Mouse (Mus musculus): ENCODE data around the gene B3gnt5. TPM values are rescaled to one million over a fixed set of nuclear protein-coding genes. Genes with fewer than 3 reads are reported as not detected.
"Not testable (repeated sequence)": the region's sequence is repeated elsewhere in the genome, so short reads cannot be mapped to it uniquely, and the experiment has no call there.

The B3gnt5 gene
- polyA plus RNA-seq (2015; fragmentation: Nextera tagmentation; extraction: Ambion mirVana), result 48.6 and 52.0 TPM in 2 replicates

DNA sequence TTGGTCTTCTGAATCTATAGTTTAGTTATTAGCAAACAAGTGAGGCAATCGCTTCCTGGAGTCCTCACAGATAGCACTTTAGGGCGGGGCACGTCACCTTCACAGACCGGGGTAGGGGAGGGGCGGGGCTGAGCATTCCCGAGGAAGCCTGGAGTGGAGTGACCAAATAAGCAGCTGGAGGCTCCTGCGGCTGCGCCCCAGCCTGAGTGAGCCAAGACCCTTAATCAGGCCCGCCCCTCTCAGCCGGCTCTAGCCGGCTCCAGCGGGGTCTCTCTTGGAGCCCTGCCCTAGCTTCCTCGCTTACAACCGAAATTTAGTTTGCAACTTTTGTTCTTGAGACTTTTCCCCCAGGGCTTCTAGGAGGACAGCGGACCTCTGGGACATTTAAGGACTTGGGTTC lies at the start of gene B3gnt5:
B3gnt5 (plus strand) TSS at position 135 of the 400 bp plus-strand sequence.
- H3K9ac ChIP-seq, result peak within 1 kb of the TSS; percentile 93
- peak within 1 kb of the TSS; percentile 79 for H3K4me3 ChIP-seq
- H3K4me1 ChIP-seq (replicated peaks), result peaks cover 12% of the 10 kb centered on the region
- H3K36me3 ChIP-seq, result peaks cover 7% of the 10 kb centered on the region
- no peaks in the 10 kb centered on the region for H3K9me3 ChIP-seq
- no peaks in the 10 kb centered on the region for H3K27me3 ChIP-seq
- peak within 1 kb of the TSS; percentile 93 for H3K27ac ChIP-seq
- WGBS, result under 1% methylated on average over 15 of the region's 15 CpGs
- ATAC-seq (ENCODE audit: low FRiP score), result peak; percentile 89
- H3K4me2 ChIP-seq, result peak within 1 kb of the TSS; percentile 75

DNA sequence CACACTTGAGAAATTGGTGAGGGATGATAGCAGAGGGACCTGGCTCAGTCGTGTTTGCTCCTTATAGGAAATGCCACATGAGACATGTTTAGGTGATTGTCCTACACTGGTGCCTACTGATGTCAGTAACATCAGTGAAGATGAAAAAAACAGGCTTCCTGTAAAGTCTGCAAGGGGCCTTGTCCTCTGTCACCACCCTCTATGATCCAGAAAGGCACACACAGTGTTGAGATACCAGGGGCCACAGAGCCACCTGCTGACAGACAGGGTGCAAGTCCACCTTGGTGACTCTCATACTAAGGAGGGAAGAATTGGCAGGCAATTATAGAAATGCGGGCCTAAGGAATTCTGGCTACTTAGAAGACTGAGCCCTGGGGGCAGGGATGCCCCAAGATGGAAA lies 39.0 kb upstream of the B3gnt5 start:
- 0 out of 2 replicates have a peak overlapping the region, but pooled peaks have one; percentile 29 for H3K9ac ChIP-seq
- H3K27me3 ChIP-seq, result no peaks in the 10 kb centered on the region
- H3K4me1 ChIP-seq (replicated peaks), result no peaks in the 10 kb centered on the region
- H3K9me3 ChIP-seq, result no peaks in the 10 kb centered on the region
- H3K4me3 ChIP-seq, result no peak overlapping the region
- no peaks in the 10 kb centered on the region for H3K36me3 ChIP-seq
- WGBS, result 48% methylated on average over 2 of the region's 2 CpGs
- H3K27ac ChIP-seq, result no peak overlapping the region
- no peak overlapping the region for H3K4me2 ChIP-seq
- ATAC-seq (ENCODE audit: low FRiP score), result no peak

DNA sequence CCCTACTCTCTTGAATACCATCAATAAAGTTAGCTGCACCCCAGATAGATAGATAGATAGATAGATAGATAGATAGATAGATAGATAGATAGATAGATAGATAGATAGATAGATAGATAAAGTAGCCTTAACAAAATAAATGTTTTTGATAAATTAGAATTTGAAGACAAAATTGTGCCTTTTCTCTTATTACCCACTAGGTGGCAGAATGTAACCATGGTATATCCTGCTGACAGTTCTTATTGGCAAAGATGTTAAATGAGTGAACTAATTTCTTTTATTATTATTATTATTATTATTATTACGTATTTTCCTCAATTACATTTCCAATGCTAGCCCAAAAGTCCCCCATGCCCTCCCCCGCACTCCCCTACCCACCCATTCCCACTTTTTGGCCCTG lies 35.9 kb upstream of the B3gnt5 start:
- H3K4me1 ChIP-seq (replicated peaks); H3K9ac ChIP-seq; H3K4me3 ChIP-seq; ATAC-seq (ENCODE audit: low FRiP score); H3K27me3 ChIP-seq; H3K4me2 ChIP-seq; H3K27ac ChIP-seq; H3K36me3 ChIP-seq; H3K9me3 ChIP-seq: not testable (repeated sequence)
- 50% methylated on average over 2 of the region's 2 CpGs for WGBS

DNA sequence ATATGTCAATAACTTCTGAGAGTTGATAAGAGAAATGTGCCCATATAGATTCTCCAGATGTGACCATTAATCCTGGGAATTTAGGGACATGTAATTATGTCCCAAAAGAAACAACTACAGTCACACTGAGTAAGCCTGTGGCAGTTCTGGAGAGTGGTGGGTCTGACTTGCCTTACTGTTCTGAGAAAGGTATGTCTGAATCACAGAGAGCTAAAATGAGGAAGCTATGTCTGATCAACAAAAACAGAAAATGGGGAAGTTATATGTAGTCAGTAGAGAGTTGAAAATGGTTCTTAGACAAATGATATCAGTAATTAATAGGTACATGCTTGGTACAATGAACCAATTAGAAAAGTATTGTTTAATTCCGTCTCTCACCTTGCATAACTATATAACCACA lies 27.1 kb upstream of the B3gnt5 start:
- H3K27ac ChIP-seq, result no peak overlapping the region
- ATAC-seq (ENCODE audit: low FRiP score), result no peak
- H3K9ac ChIP-seq, result no peak overlapping the region
- no peaks in the 10 kb centered on the region for H3K9me3 ChIP-seq
- no peak overlapping the region for H3K4me3 ChIP-seq
- WGBS, result 93% methylated on average over 1 of the region's 1 CpGs
- H3K36me3 ChIP-seq, result no peaks in the 10 kb centered on the region
- no peaks in the 10 kb centered on the region for H3K4me1 ChIP-seq (replicated peaks)
- H3K4me2 ChIP-seq, result no peak overlapping the region
- no peaks in the 10 kb centered on the region for H3K27me3 ChIP-seq

DNA sequence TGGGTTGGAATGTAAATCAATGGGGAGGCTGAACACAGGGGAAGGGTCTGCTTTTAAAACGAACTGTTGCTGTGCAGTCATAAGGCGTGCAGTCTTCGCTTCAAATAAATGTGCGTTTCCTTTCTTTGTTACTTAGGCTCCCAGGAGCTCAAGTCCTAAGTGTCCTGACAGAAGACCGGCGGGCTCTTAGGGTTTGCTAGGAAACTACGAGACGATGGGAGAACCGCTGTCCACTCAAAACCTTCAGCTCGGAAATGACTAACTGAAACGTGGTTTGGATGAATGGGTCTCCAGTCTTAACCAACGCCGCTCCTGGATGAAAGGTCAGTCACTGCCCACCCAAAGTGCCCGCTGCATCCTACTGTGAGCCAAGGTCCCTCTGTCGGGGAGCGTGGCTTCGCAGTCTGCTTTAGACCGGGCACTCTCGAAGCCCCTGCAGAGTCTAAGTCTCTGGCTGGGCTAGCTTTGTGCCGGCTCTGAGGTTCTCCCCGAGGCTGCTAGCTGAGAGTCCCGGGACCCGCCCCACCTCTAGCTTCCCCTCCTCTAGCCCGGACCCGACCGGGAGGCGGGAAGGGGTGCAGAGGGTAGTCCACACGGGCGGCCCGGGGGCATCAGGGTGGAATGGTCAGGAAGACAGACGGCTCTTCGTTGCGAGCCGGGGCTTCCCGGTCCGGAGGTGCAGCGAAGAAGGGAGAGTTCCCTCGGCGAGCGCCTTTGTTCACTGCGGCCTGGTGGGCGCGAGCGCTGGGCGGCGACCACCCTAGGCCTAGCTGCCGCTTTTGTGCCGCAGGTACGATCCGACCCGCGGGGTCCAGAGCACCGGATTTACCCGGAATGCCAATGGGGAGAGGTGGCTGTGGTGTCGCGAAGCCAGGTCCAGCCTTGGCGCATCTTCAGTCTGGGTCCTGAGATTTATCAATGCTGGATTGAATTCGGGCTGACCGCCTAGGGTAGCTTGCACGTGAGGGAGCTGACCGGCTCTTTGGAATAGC lies 793 bp downstream of the B3gnt5 start:
- peak overlapping the region; percentile 93 for H3K9ac ChIP-seq
- H3K4me1 ChIP-seq (replicated peaks), result peaks cover 12% of the 10 kb centered on the region
- peak overlapping the region; percentile 93 for H3K27ac ChIP-seq
- H3K27me3 ChIP-seq, result no peaks in the 10 kb centered on the region
- 0 out of 2 replicates have a peak, but pooled peaks cover 3% of the 10 kb centered on the region for H3K9me3 ChIP-seq
- WGBS, result under 1% methylated on average over 61 of the region's 61 CpGs
- H3K4me2 ChIP-seq, result peak overlapping the region; percentile 75
- H3K36me3 ChIP-seq, result peaks cover 15% of the 10 kb centered on the region
- H3K4me3 ChIP-seq, result peak overlapping the region; percentile 79
- ATAC-seq (ENCODE audit: low FRiP score), result peak; percentile 86

DNA sequence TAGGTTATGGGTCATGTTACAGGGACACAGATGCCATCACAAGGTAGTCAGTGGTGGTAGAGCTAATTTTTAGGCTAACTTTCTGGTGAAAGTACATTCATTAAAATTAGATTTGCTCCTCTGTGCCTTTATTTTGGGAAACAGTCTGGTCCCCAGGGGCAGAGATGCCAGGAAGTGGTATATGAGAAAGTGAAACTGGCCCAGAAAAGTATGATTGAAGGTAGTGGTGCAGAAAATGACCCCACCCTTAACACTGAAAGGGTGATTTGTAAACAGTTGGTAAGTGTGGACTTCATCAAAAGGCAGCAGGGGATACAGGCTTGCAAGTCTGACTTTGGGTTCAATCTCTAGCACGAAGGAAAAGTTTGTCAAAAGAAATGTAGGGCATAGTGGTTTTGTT lies 1.7 kb downstream of the B3gnt5 start:
- H3K9me3 ChIP-seq, result 0 out of 2 replicates have a peak, but pooled peaks cover 3% of the 10 kb centered on the region
- no peak overlapping the region for H3K27ac ChIP-seq
- peaks cover 12% of the 10 kb centered on the region for H3K4me1 ChIP-seq (replicated peaks)
- H3K9ac ChIP-seq, result peak overlapping the region; percentile 93
- peak overlapping the region; percentile 79 for H3K4me3 ChIP-seq
- 38% methylated on average over 1 of the region's 1 CpGs for WGBS
- peak overlapping the region; percentile 75 for H3K4me2 ChIP-seq
- ATAC-seq (ENCODE audit: low FRiP score), result no peak
- no peaks in the 10 kb centered on the region for H3K27me3 ChIP-seq
- peaks cover 23% of the 10 kb centered on the region for H3K36me3 ChIP-seq

DNA sequence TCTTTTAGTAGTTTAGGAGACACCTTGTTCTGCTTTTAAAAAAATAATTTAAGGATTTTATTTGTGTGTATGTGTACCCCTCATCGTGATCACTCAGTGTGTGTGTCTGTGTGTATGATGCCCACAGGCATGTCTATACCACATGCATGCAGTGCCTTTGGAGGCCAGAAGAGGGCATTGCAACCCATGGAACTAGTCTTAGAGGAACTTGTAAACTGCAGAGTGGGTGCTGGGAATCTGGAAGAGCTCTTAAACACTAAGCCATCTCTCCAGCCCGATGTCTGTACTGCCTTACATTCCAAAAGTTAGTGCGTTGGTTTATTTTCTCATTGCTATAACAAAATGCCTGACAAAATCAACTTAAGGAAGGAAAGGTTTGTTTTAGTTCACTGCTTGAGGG lies 6.1 kb downstream of the B3gnt5 start:
- Histone ChIP-seq H3K9me3 (0 out of 2 replicates have a peak, but pooled peaks cover 3% of the 10 kb centered on the region), H3K4me2 (no peak overlapping the region), H3K4me3 (no peak overlapping the region), H3K9ac (no peak overlapping the region), H3K4me1 (replicated peaks) (peaks cover 12% of the 10 kb centered on the region), H3K27ac (no peak overlapping the region), H3K27me3 (no peaks in the 10 kb centered on the region), H3K36me3 (peaks cover 62% of the 10 kb centered on the region)
- ATAC-seq (ENCODE audit: low FRiP score), result no peak
- WGBS, result 100% methylated on average over 3 of the region's 3 CpGs

DNA sequence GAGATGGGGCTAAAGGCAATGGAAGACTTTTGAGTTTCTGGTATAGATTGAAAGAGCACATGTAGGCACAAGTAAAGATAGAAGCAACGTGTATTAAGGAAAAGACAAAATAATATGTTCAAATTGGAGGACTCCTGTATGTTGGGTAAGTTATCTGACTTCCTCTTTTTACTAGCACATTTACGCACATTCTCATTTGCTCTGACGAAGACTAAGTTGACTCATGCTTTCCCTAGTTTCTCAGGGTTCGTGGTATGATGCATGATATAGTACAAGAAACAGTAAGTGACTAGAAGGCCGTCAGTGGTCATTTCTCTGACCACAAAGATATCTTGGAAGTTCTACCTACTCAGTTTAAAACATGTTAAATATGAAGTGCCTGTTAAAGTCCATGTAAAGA lies 8.0 kb downstream of the B3gnt5 start:
- Histone ChIP-seq H3K27me3 (no peaks in the 10 kb centered on the region), H3K36me3 (peaks cover 70% of the 10 kb centered on the region), H3K4me3 (no peak overlapping the region), H3K4me1 (replicated peaks) (peaks cover 4% of the 10 kb centered on the region), H3K9ac (no peak overlapping the region), H3K27ac (no peak overlapping the region), H3K9me3 (0 out of 2 replicates have a peak, but pooled peaks cover 3% of the 10 kb centered on the region), H3K4me2 (no peak overlapping the region)
- WGBS, result 96% methylated on average over 5 of the region's 5 CpGs
- ATAC-seq (ENCODE audit: low FRiP score), result no peak

DNA sequence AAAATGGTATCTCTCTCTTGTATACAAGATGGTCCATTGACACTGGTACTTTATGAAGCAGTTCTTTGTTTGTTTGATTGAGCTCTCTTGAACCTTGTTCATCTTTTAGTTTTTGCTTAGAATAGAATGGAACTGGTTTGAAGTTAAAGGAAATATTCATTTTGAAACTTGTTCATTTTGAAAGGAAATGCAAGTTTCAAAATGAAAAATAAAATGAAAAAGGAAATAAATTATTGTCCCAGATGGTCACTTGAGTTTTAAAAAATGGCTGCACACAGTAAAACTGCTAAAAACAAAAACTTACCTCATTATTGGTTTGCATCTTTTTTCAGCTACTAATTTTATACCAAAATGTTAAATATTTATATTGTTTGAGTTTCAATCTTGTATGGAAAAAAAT lies 12.0 kb downstream of the B3gnt5 start:
- H3K4me1 ChIP-seq (replicated peaks), result no peaks in the 10 kb centered on the region
- no peaks in the 10 kb centered on the region for H3K9me3 ChIP-seq
- H3K27ac ChIP-seq, result no peak overlapping the region
- no peak overlapping the region for H3K4me3 ChIP-seq
- ATAC-seq (ENCODE audit: low FRiP score), result no peak
- H3K4me2 ChIP-seq, result no peak overlapping the region
- H3K9ac ChIP-seq, result no peak overlapping the region
- peaks cover 50% of the 10 kb centered on the region for H3K36me3 ChIP-seq
- H3K27me3 ChIP-seq, result no peaks in the 10 kb centered on the region

DNA sequence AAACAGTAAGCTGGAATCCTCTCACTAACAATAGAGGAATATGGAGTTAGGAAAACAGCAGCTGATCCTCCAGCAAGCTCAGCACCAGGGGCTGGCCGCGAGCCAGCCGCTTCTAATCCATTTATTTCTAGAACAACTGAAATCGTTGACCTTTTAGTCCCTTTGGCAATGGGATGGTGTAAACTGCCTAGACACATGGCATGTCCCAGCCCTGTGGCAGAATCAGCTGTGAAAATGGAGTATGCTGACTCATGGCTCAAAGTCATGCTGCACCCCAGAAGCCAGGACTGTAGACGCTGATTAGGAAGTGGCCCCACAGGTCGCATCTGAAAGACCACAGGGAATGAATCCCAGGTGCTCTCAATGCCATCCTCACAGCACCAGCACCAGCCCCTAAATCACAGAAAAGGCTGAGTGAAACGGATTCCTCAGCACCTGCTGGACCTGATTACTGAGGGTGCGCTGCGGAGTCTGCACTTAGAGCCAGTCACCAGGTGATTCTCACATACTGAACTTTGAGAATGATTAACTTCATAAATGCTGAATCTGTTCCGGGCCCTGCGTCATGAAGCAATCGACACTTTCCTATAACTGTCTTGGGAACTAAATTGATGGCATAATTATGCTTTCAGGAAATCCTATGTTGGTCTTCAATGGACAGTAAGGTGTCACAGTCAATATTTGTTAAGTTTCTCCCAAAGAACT lies 26.5 kb downstream of the B3gnt5 start:
- no peak for ATAC-seq (ENCODE audit: low FRiP score)
- WGBS, result 70% methylated on average over 12 of the region's 12 CpGs

DNA sequence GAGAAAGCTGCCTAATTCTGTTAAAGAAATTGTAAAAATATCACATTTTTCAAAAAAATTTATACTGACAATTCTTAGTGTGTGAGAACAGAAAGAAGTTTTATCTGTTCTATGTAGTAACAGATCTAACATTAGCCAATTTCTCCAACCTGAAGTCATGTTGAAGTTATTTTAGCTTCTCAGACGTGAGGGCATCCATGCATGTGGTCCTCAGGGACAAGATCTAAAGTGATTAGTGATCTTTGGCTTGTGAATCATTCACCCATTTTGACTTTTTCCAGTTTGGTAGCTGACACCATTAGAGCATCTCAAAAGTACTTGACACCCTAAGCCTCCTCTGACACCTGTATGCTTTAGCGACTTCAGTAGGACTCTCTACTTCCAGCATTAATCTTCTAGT lies 29.9 kb downstream of the B3gnt5 start:
- Histone ChIP-seq H3K4me2 (no peak overlapping the region), H3K36me3 (no peaks in the 10 kb centered on the region), H3K9me3 (no peaks in the 10 kb centered on the region), H3K9ac (no peak overlapping the region), H3K27me3 (no peaks in the 10 kb centered on the region), H3K4me3 (no peak overlapping the region), H3K27ac (no peak overlapping the region), H3K4me1 (replicated peaks) (no peaks in the 10 kb centered on the region)
- 76% methylated on average over 2 of the region's 2 CpGs for WGBS
- no peak for ATAC-seq (ENCODE audit: low FRiP score)

More for the DNA sequence above, 26.5 kb downstream of the B3gnt5 start:
- no peak overlapping the region for H3K9ac ChIP-seq
- H3K4me3 ChIP-seq, result no peak overlapping the region
- no peaks in the 10 kb centered on the region for H3K36me3 ChIP-seq
- no peaks in the 10 kb centered on the region for H3K9me3 ChIP-seq
- no peak overlapping the region for H3K27ac ChIP-seq
- H3K4me2 ChIP-seq, result no peak overlapping the region
- H3K27me3 ChIP-seq, result no peaks in the 10 kb centered on the region
- no peaks in the 10 kb centered on the region for H3K4me1 ChIP-seq (replicated peaks)

DNA sequence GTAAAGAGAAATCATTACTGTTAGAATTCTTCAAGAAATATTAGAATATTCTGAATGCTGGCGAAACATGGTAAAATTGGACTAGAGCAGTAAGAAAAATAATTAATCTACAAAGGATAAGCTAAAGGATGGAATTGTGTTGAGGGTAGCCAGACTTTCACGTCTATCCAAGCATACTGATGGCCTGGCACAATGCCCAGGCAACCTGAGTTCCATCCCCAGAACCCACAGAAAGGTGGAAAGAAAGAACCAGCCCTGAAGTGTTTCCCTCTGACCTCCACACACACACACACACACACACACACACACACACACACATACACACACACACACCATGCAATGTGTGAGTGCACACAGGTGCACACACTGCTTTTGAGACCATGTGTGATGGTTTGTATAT lies 58.8 kb downstream of the B3gnt5 start:
- H3K4me1 ChIP-seq (replicated peaks), result no peaks in the 10 kb centered on the region
- no peak overlapping the region for H3K4me2 ChIP-seq
- no peaks in the 10 kb centered on the region for H3K9me3 ChIP-seq
- WGBS, result 74% methylated on average over 2 of the region's 2 CpGs
- ATAC-seq (ENCODE audit: low FRiP score), result no peak
- H3K9ac ChIP-seq, result no peak overlapping the region
- H3K36me3 ChIP-seq, result no peaks in the 10 kb centered on the region
- H3K27ac ChIP-seq, result no peak overlapping the region
- no peaks in the 10 kb centered on the region for H3K27me3 ChIP-seq
- no peak overlapping the region for H3K4me3 ChIP-seq
